Mouse (Mus musculus) lung, postnatal 0 days (tissue): Measurements from ENCODE around the gene Smco4. TPM values are rescaled to one million over a fixed set of nuclear protein-coding genes. Genes with fewer than 3 reads are reported as not detected.

Experiments used
- ATAC-seq: fragments of 200-750 bp; cut with Nextera tagmentation; 2 replicates; pipeline ENCODE4 v1.8.0; 2017; ENCODE audit warnings: moderate library complexity
- DNase-seq: peaks from one replicate; pipeline ENCODE4 v3.0.0-alpha.2; 2016; ENCODE audit warnings: low spot score
- H3K27ac ChIP-seq: fragments of 300-500 bp; sonication (generic); 2 replicates; pipeline ENCODE4 v1.5.1; 2014; ENCODE audit warnings: antibody characterized with exemption, mild to moderate bottlenecking, low read length, mixed read lengths
- H3K27me3 ChIP-seq: fragments of 300-500 bp; sonication (generic); replicated peaks from 2 replicates; pipeline ENCODE4 v1.6.1; 2014; ENCODE audit warnings: low read length, mixed read lengths; ENCODE audit not compliant: insufficient read depth
- H3K36me3 ChIP-seq: fragments of 300-500 bp; sonication (generic); 2 replicates; pipeline ENCODE4 v1.6.1; 2014; ENCODE audit warnings: low read length, mixed read lengths; ENCODE audit not compliant: insufficient read depth
- H3K4me1 ChIP-seq: fragments of 300-500 bp; sonication (generic); 2 replicates; pipeline ENCODE4 v1.6.1; 2014; ENCODE audit warnings: antibody characterized with exemption, low read depth, low read length, mixed read lengths; ENCODE audit not compliant: insufficient read depth
- H3K4me2 ChIP-seq: fragments of 300-500 bp; sonication (generic); replicated peaks from 2 replicates; pipeline ENCODE4 v1.6.1; 2014; ENCODE audit warnings: low read depth, mild to moderate bottlenecking, low read length, moderate library complexity, mixed read lengths
- H3K4me3 ChIP-seq: fragments of 300-500 bp; sonication (generic); 2 replicates; pipeline ENCODE4 v1.5.1; 2014; ENCODE audit warnings: low read depth, low read length
- H3K9ac ChIP-seq: fragments of 300-500 bp; sonication (generic); replicated peaks from 2 replicates; pipeline ENCODE4 v1.6.1; 2014; ENCODE audit warnings: low read depth, mild to moderate bottlenecking
- H3K9me3 ChIP-seq: fragments of 300-500 bp; sonication (generic); 2 replicates; pipeline ENCODE4 v1.6.1; 2016; ENCODE audit warnings: low read length, mixed read lengths
- CTCF ChIP-seq: IDR thresholded peaks from 2 replicates; pipeline ENCODE4 v1.5.1; 2016; ENCODE audit warnings: antibody characterized with exemption, mild to moderate bottlenecking
- EP300 ChIP-seq: IDR thresholded peaks from 2 replicates; pipeline ENCODE4 v1.6.1; 2016; ENCODE audit warnings: antibody characterized with exemption, mild to moderate bottlenecking, control low read depth
- WGBS: fragments of 180-500 bp; shearing (Covaris S2); extraction: QIAGEN DNeasy Blood & Tissue Kit; methylation state at CpG from one replicate; pipeline ENCODE4 v1.1.7; 2014; 5-methylcytosine and 5-hydroxymethylcytosine counted together
- polyA plus RNA-seq: library from polyadenylated mRNA; unstranded; fragments of >200 nt; fragmentation: Nextera tagmentation; extraction: Ambion mirVana; gene quantifications from 2 replicates; pipeline ENCODE4 v1.2.1, GENCODE M21; 2015

Gene Smco4
- polyA plus RNA-seq, 1 experiment from 2014 or later, result 3.8 TPM

DNA sequence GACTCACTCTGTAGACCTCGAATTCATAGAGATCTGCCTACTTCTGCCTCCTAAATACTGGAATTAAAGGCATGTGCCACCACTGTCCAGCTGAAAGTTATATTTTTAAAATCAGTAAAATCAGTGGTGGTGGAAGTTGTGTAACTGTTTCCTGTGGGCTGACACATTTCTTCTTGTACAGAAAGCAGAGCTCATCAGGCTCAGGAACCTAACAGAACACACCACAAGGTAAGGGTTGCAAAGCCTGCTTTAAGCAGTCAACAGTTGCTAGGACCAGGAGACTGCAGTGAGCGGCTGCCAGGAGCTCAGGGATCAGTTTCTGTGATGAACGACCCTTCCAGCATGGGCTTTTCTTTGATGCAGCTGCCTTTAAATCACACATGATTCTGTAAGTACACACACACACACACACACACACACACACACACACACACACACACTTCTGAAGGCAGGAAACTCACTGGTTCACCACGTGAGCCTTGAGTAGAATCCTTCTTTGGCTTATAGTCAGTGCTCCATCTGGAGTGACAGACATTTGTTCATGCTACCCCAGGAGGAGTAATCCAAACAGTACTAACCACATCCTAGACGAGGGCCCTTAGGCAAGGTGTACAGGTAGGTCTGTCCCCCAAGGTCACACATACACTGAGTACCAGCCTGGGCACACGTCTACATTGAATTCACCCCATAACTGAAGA is 94.1 kb downstream of the Smco4 start:
- Histone ChIP-seq H3K9me3 (no peaks in the 10 kb centered on the region), H3K4me1 (no peaks in the 10 kb centered on the region), H3K27me3 (no peaks in the 10 kb centered on the region), H3K4me2 (no peak overlapping the region), H3K36me3 (no peaks in the 10 kb centered on the region), H3K9ac (no peak overlapping the region), H3K27ac (no peak overlapping the region), H3K4me3 (no peak overlapping the region)
- 37% methylated on average over 6 of the region's 6 CpGs for WGBS
- TF ChIP-seq EP300, result no peak
- no peak for TF ChIP-seq CTCF
- DNase-seq, result no peak
- no peak for ATAC-seq

DNA sequence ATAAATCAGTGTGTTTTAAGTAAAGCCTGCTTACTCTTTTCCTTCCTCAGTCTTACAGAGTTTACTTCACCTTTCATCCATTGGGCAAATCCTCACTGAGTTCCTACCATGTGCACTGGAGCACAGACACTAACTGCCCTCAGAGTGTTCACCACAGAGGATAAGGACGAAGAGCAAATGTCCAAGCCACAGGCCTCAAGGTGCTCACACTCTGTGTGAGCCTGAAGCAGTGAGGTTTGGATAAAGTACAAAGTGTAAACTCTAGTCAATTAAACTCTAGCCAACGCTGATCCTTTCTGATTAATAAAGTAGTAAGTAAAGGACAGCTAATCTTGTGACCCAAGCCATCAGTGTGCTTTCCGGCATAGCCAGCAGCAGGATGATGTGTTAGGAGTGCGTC is 100.9 kb downstream of the Smco4 start:
- no peak for DNase-seq
- no peak for ATAC-seq
- TF ChIP-seq CTCF (no peak), EP300 (no peak)
- Histone ChIP-seq H3K4me1 (no peaks in the 10 kb centered on the region), H3K27ac (no peak overlapping the region), H3K4me2 (no peak overlapping the region), H3K9me3 (no peaks in the 10 kb centered on the region), H3K9ac (no peak overlapping the region), H3K4me3 (no peak overlapping the region), H3K36me3 (no peaks in the 10 kb centered on the region), H3K27me3 (no peaks in the 10 kb centered on the region)
- WGBS, result 76% methylated on average over 4 of the region's 4 CpGs

Other genes starting within 250 kb of the Smco4 start
- gene Med17, start 213.5 kb upstream of the Smco4 start, polyA plus RNA-seq, result 23.2 TPM in 2 replicates
- gene Taf1d, start 187.2 kb upstream of the Smco4 start, polyA plus RNA-seq, result 34.9 and 35.3 TPM in 2 replicates
- 8.7 and 11.0 TPM in 2 replicates for gene 4931406C07Rik, start 187.0 kb upstream of the Smco4 start, polyA plus RNA-seq
- gene Cep295, start 135.6 kb upstream of the Smco4 start, polyA plus RNA-seq, result 5.5 and 6.0 TPM in 2 replicates
- 4.1 and 4.7 TPM in 2 replicates for gene Deup1, start 134.5 kb downstream of the Smco4 start, polyA plus RNA-seq
- gene Slc36a4, start 216.3 kb downstream of the Smco4 start, polyA plus RNA-seq, result 8.6 and 11.2 TPM in 2 replicates